Mouse (Mus musculus) right cerebral cortex, adult 18-20 months (tissue): ENCODE measurements around the gene Wdr25.
A peak's percentile ranks its signal among the peaks of the same experiment; 100 is the strongest.

Experiments
- DNase-seq: peaks from one replicate; pipeline ENCODE4 v3.0.0; 2022; ENCODE audit warnings: mixed read lengths

Gene Wdr25

GRCm38 (mm10) chr12:108896006-108896405 is 2.6 kb downstream of the Wdr25 start:
- no peak for DNase-seq

GRCm38 (mm10) chr12:108901346-108901745 is 7.9 kb downstream of the Wdr25 start:
- no peak for DNase-seq

- peak; percentile 87 for DNase-seq
These were observed 9.5 kb downstream of the Wdr25 start for GRCm38 (mm10) chr12:108902940-108903339.

GRCm38 (mm10) chr12:108903600-108904275 is 10.3 kb downstream of the Wdr25 start:
- DNase-seq, result peak; percentile 77

- DNase-seq, result no peak
These were observed 10.8 kb downstream of the Wdr25 start for GRCm38 (mm10) chr12:108904276-108904653.

GRCm38 (mm10) chr12:108905620-108906302 is 12.3 kb downstream of the Wdr25 start:
- DNase-seq, result no peak

GRCm38 (mm10) chr12:108906398-108906797 is 13.0 kb downstream of the Wdr25 start:
- no peak for DNase-seq

GRCm38 (mm10) chr12:108909846-108910433 is 16.5 kb downstream of the Wdr25 start:
- no peak for DNase-seq

- no peak for DNase-seq
These were observed 19.0 kb downstream of the Wdr25 start for GRCm38 (mm10) chr12:108912442-108912841.

GRCm38 (mm10) chr12:108914198-108914597 is 20.8 kb downstream of the Wdr25 start:
- no peak for DNase-seq

- DNase-seq, result no peak
These were observed 21.4 kb downstream of the Wdr25 start for GRCm38 (mm10) chr12:108914709-108915340.

- peak; percentile 79 for DNase-seq
These were observed 22.5 kb downstream of the Wdr25 start for GRCm38 (mm10) chr12:108915893-108916292.

GRCm38 (mm10) chr12:108916447-108917042 is 23.1 kb downstream of the Wdr25 start:
- DNase-seq, result no peak

- no peak for DNase-seq
These were observed 24.1 kb downstream of the Wdr25 start for GRCm38 (mm10) chr12:108917509-108917908.

GRCm38 (mm10) chr12:108918753-108919152 is 25.3 kb downstream of the Wdr25 start:
- DNase-seq, result no peak

GRCm38 (mm10) chr12:108926606-108927111 is 33.2 kb downstream of the Wdr25 start:
- no peak for DNase-seq

- no peak for DNase-seq
These were observed 34.8 kb downstream of the Wdr25 start for GRCm38 (mm10) chr12:108928249-108928648.

- DNase-seq, result no peak
These were observed 36.0 kb downstream of the Wdr25 start for GRCm38 (mm10) chr12:108929475-108929874.

- no peak for DNase-seq
These were observed 38.1 kb downstream of the Wdr25 start for GRCm38 (mm10) chr12:108931341-108932053.

GRCm38 (mm10) chr12:108932113-108932512 is 38.7 kb downstream of the Wdr25 start:
- no peak for DNase-seq

GRCm38 (mm10) chr12:108934231-108934630 is 40.8 kb downstream of the Wdr25 start:
- no peak for DNase-seq

GRCm38 (mm10) chr12:108936834-108937233 is 43.4 kb downstream of the Wdr25 start:
- no peak for DNase-seq
